Mouse (Mus musculus) heart, postnatal 0 days (tissue): ENCODE measurements at regions not wholly inside any gene's neighbourhood (a gene's known extent, or its start where the extent isn't known, plus 50 kb on each side); places are given as distances from the start of the nearest gene placed in this dataset.
A peak's percentile ranks its signal among the peaks of the same experiment; 100 is the strongest.

ENCODE experiments used
- ATAC-seq: fragments of 200-750 bp; cut with Nextera tagmentation; 2 replicates; pipeline ENCODE4 v1.8.0; 2017; ENCODE audit warnings: low read depth, moderate number of reproducible peaks, moderate library complexity; ENCODE audit not compliant: insufficient read depth
- DNase-seq: peaks from one replicate; pipeline ENCODE4 v3.0.0-alpha.2; 2016; ENCODE audit warnings: low spot score
- H3K27ac ChIP-seq: fragments of 300-500 bp; sonication (generic); 2 replicates; pipeline ENCODE4 v1.5.1; 2014; ENCODE audit warnings: low read depth, mild to moderate bottlenecking
- H3K27me3 ChIP-seq: fragments of 300-500 bp; sonication (generic); 2 replicates; pipeline ENCODE4 v1.6.1; 2014; ENCODE audit warnings: low read length, mixed read lengths; ENCODE audit not compliant: control insufficient read depth, insufficient read depth
- H3K36me3 ChIP-seq: fragments of 300-500 bp; sonication (generic); replicated peaks from 2 replicates; pipeline ENCODE4 v1.6.1; 2014; ENCODE audit warnings: low read length, mixed read lengths; ENCODE audit not compliant: control insufficient read depth, insufficient read depth
- H3K4me1 ChIP-seq: fragments of 300-500 bp; sonication (generic); 2 replicates; pipeline ENCODE4 v1.6.1; 2014; ENCODE audit warnings: antibody characterized with exemption; ENCODE audit not compliant: control insufficient read depth, insufficient read depth
- H3K4me2 ChIP-seq: fragments of 300-500 bp; sonication (generic); 2 replicates; pipeline ENCODE4 v1.6.1; 2014; ENCODE audit warnings: low read depth, mild to moderate bottlenecking, low read length, moderate library complexity
- H3K4me3 ChIP-seq: fragments of 300-500 bp; sonication (generic); 2 replicates; pipeline ENCODE4 v1.5.1; 2014; ENCODE audit warnings: low read depth, low read length
- H3K9ac ChIP-seq: fragments of 300-500 bp; sonication (generic); replicated peaks from 2 replicates; pipeline ENCODE4 v1.6.1; 2014; ENCODE audit warnings: low read depth, low read length, mixed read lengths
- H3K9me3 ChIP-seq: fragments of 300-500 bp; sonication (generic); replicated peaks from 2 replicates; pipeline ENCODE4 v1.6.1; 2016; ENCODE audit warnings: low read length; ENCODE audit not compliant: control insufficient read depth
- CTCF ChIP-seq: IDR thresholded peaks from 2 replicates; pipeline ENCODE4 v1.5.1; 2016; ENCODE audit warnings: antibody characterized with exemption, control low read depth, low read depth
- EP300 ChIP-seq: IDR thresholded peaks from 2 replicates; pipeline ENCODE4 v1.6.1; 2016; ENCODE audit warnings: antibody characterized with exemption, low read depth
- whole genome bisulfite sequencing: fragments of 180-500 bp; shearing (Covaris S2); extraction: QIAGEN DNeasy Blood & Tissue Kit; methylation state at CpG from one replicate; pipeline ENCODE4 v1.1.7; 2014; 5-methylcytosine and 5-hydroxymethylcytosine counted together

DNA sequence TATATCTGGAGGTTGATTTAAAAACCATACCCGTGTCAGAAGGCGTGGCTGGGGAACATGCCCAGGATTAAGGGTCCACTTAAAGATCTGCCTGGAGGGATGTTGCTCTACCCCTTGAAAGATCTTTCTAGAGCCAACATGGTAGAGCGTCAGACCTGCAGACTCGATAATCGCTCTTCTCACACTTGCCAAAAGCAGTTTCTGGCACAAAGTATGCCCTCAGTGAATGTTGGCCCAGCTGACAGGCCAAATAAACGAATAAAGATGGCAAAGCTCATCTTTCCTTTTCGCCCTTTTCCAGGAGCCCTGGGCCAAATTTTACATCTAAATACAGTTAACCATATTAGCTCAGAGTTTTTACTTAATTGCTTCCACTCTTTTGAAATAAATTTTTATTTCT, 118.4 kb upstream of the Gsc start:
- no peaks in the 10 kb centered on the region for H3K36me3 ChIP-seq
- H3K27ac ChIP-seq = no peak overlapping the region
- H3K4me3 ChIP-seq = no peak overlapping the region
- ATAC-seq (no peak), DNase-seq (no peak)
- peaks cover 24% of the 10 kb centered on the region; the same call in 1 of the 2 replicates for H3K27me3 ChIP-seq
- H3K4me2 ChIP-seq = no peak overlapping the region
- no peak overlapping the region for H3K9ac ChIP-seq
- no peak for TF ChIP-seq CTCF
- TF ChIP-seq EP300 = no peak
- no peaks in the 10 kb centered on the region for H3K4me1 ChIP-seq
- H3K9me3 ChIP-seq = no peaks in the 10 kb centered on the region
- 83% methylated on average over 7 of the region's 7 CpGs for WGBS

DNA sequence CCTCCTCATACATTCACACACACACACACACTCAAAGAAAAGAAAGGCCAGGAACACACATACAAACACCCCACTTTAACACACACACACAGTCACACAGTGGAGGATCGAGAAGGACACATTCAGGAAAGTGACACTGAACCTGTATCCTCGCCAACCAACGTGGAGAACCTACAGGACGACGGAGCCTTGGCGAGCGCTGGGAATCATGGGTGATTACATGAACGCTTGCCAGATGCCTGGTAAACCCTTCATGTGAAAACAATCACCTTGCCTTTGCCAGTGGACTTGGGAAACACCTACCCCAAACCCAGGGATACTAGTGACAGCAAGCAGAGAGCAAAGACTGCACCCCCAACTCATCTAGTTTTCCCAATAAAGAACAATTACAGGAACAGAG, 117.2 kb upstream of the Gsc start:
- Histone ChIP-seq H3K4me1 (no peaks in the 10 kb centered on the region), H3K27ac (no peak overlapping the region), H3K9me3 (no peaks in the 10 kb centered on the region), H3K9ac (no peak overlapping the region), H3K4me3 (no peak overlapping the region), H3K36me3 (no peaks in the 10 kb centered on the region), H3K4me2 (no peak overlapping the region), H3K27me3 (0 out of 2 replicates have a peak, but pooled peaks cover 15% of the 10 kb centered on the region)
- TF ChIP-seq CTCF (no peak), EP300 (no peak)
- WGBS = 74% methylated on average over 8 of the region's 8 CpGs
- ATAC-seq (no peak), DNase-seq (no peak)

DNA sequence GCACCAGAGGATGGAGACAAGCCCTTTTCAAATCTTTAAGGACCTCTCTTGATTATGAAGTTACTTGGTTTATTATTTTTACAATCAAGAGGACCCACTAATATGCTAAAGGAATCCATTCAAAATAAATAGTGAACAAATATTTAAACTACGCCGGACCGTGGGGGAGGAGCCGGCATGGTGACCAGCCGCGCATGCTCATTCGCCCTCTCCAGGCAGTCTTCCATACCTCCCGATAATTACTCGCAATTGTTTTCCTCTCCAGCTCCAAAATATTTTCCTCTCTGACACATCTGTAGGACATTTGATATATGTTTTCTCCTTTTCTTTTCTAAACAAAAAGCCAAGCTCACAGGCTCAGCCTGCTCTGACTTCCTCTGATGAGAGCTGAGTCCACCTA, 111.3 kb upstream of the Gsc start:
- no peaks in the 10 kb centered on the region for H3K4me1 ChIP-seq
- TF ChIP-seq CTCF (no peak), EP300 (no peak)
- ATAC-seq = no peak
- H3K4me2 ChIP-seq = peak overlapping the region; percentile 21; the same call in 1 of the 2 replicates
- H3K27ac ChIP-seq = no peak overlapping the region
- no peak overlapping the region for H3K4me3 ChIP-seq
- DNase-seq = no peak
- H3K36me3 ChIP-seq = no peaks in the 10 kb centered on the region
- 0 out of 2 replicates have a peak, but pooled peaks cover 3% of the 10 kb centered on the region for H3K27me3 ChIP-seq
- WGBS = 64% methylated on average over 9 of the region's 9 CpGs
- no peak overlapping the region for H3K9ac ChIP-seq
- H3K9me3 ChIP-seq = no peaks in the 10 kb centered on the region

DNA sequence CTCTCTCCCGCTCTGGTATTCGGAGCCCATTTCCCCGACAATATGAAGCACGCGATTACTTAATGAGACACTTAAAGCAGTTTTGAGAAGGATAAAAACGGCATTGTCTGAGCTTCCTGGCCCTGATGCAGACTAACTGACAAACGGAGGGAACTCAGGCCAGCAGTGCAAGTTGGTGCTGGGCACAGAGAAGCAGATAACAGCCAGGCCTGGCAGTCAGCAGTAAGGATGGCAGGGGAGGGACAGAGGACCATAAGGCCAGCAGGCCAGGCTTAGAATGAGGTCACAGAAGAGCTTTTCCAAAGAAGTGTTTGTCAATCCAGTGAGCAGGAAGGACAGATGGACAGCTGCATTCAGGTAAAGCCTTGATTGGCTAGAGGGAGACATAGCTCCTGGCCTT, 107.7 kb upstream of the Gsc start:
- TF ChIP-seq CTCF (no peak), EP300 (no peak)
- Histone ChIP-seq H3K4me2 (no peak overlapping the region), H3K9me3 (no peaks in the 10 kb centered on the region), H3K9ac (no peak overlapping the region), H3K4me3 (no peak overlapping the region), H3K27me3 (peaks cover 10% of the 10 kb centered on the region; the same call in 1 of the 2 replicates), H3K27ac (no peak overlapping the region), H3K4me1 (no peaks in the 10 kb centered on the region), H3K36me3 (no peaks in the 10 kb centered on the region)
- DNase-seq (no peak), ATAC-seq (no peak)
- WGBS = 49% methylated on average over 7 of the region's 7 CpGs

DNA sequence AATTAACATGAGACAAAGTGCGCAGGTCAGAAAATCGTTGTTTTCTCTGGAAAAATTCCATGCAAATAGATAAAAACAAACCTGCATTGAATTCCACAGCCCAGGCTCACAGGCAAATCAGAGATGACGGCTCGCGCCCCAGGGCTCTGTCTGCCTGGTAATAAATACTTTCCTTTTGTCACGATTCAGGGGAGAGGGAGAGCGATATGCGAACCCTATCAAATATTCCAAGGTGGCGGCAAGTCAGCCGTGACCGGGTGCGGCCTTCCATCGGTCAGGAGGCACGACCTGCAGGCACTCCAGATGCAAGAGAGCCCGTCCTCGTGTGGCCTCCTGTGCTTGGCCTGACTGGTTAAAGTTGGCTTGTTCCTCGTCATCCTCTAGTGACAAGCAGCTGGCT, 94.5 kb upstream of the Gsc start:
- Histone ChIP-seq H3K36me3 (no peaks in the 10 kb centered on the region), H3K4me1 (no peaks in the 10 kb centered on the region), H3K9me3 (no peaks in the 10 kb centered on the region), H3K27ac (no peak overlapping the region), H3K4me2 (no peak overlapping the region), H3K27me3 (0 out of 2 replicates have a peak, but pooled peaks cover 4% of the 10 kb centered on the region), H3K9ac (no peak overlapping the region), H3K4me3 (no peak overlapping the region)
- TF ChIP-seq CTCF (no peak), EP300 (no peak)
- DNase-seq = no peak
- no peak for ATAC-seq
- WGBS = 77% methylated on average over 17 of the region's 17 CpGs

DNA sequence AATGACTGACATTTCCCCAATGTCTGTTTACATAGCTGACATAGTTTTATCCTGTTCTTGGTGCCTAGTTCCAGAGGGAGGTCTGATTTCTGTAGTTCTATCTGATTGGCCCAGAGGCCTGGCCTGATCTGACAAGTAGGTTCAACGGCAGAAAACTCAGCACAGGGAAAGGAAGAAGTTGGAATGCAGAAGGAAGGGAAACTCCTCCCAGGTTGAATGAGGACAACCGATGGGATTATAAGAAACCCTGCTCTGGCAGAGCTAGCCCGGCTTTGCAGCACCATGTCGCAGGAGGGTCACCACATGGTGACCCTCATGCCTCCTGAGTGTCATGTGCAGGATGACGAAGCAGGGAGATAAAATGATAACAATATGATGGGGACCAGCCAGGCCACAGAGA, 89.8 kb upstream of the Gsc start:
- H3K4me2 ChIP-seq = no peak overlapping the region
- H3K9me3 ChIP-seq = no peaks in the 10 kb centered on the region
- ATAC-seq (no peak), DNase-seq (no peak)
- no peak overlapping the region for H3K4me3 ChIP-seq
- H3K4me1 ChIP-seq = no peaks in the 10 kb centered on the region
- TF ChIP-seq CTCF (no peak), EP300 (no peak)
- H3K9ac ChIP-seq = no peak overlapping the region
- H3K27ac ChIP-seq = no peak overlapping the region
- 0 out of 2 replicates have a peak, but pooled peaks cover 3% of the 10 kb centered on the region for H3K27me3 ChIP-seq
- no peaks in the 10 kb centered on the region for H3K36me3 ChIP-seq
- 47% methylated on average over 5 of the region's 5 CpGs for WGBS
